Mouse (Mus musculus) lung, embryonic 16.5 days (tissue): Measurements from ENCODE around the gene Esam. TPM values are rescaled to one million over a fixed set of nuclear protein-coding genes. Genes with fewer than 3 reads are reported as not detected.

ENCODE experiments used
- ATAC-seq: fragments of 200-750 bp; cut with Nextera tagmentation; 2 replicates; pipeline ENCODE4 v1.8.0; 2017; ENCODE audit warnings: low read depth, mild to moderate bottlenecking, moderate library complexity
- H3K27ac ChIP-seq: fragments of 300-500 bp; sonication (generic); 2 replicates; pipeline ENCODE4 v1.5.1; 2014; ENCODE audit warnings: mild to moderate bottlenecking, control low read depth, low read length
- H3K27me3 ChIP-seq: fragments of 300-500 bp; sonication (generic); 2 replicates; pipeline ENCODE4 v1.6.1; 2014; ENCODE audit warnings: low read depth, low read length, mixed read lengths; ENCODE audit not compliant: control insufficient read depth, insufficient read depth
- H3K36me3 ChIP-seq: fragments of 300-500 bp; sonication (generic); 2 replicates; pipeline ENCODE4 v1.6.1; 2014; ENCODE audit warnings: low read length; ENCODE audit not compliant: control insufficient read depth, insufficient read depth
- H3K4me1 ChIP-seq: fragments of 300-500 bp; sonication (generic); replicated peaks from 2 replicates; pipeline ENCODE4 v1.6.1; 2014; ENCODE audit warnings: low read length, mixed read lengths; ENCODE audit not compliant: control insufficient read depth, insufficient read depth
- H3K4me2 ChIP-seq: fragments of 300-500 bp; sonication (generic); 2 replicates; pipeline ENCODE4 v1.6.1; 2014; ENCODE audit warnings: low read depth, low read length, control low read depth
- H3K4me3 ChIP-seq: fragments of 300-500 bp; sonication (generic); 2 replicates; pipeline ENCODE4 v1.5.1; 2014; ENCODE audit warnings: mild to moderate bottlenecking, low read length, control low read depth
- H3K9ac ChIP-seq: fragments of 300-500 bp; sonication (generic); 2 replicates; pipeline ENCODE4 v1.6.1; 2014; ENCODE audit warnings: low read length, control low read depth
- H3K9me3 ChIP-seq: fragments of 300-500 bp; sonication (generic); 2 replicates; pipeline ENCODE4 v1.6.1; 2016; ENCODE audit warnings: low read length; ENCODE audit not compliant: control insufficient read depth
- WGBS: fragments of 180-500 bp; shearing (Covaris S2); extraction: QIAGEN DNeasy Blood & Tissue Kit; methylation state at CpG from one replicate; pipeline ENCODE4 v1.1.7; 2014; 5-methylcytosine and 5-hydroxymethylcytosine counted together
- polyA plus RNA-seq: library from polyadenylated mRNA; unstranded; fragments of >200 nt; fragmentation: Nextera tagmentation; extraction: Ambion mirVana; gene quantifications from 2 replicates; pipeline ENCODE4 v1.2.1, GENCODE M21; 2015

The Esam gene
- 184 and 194 TPM in 2 replicates for polyA plus RNA-seq

DNA sequence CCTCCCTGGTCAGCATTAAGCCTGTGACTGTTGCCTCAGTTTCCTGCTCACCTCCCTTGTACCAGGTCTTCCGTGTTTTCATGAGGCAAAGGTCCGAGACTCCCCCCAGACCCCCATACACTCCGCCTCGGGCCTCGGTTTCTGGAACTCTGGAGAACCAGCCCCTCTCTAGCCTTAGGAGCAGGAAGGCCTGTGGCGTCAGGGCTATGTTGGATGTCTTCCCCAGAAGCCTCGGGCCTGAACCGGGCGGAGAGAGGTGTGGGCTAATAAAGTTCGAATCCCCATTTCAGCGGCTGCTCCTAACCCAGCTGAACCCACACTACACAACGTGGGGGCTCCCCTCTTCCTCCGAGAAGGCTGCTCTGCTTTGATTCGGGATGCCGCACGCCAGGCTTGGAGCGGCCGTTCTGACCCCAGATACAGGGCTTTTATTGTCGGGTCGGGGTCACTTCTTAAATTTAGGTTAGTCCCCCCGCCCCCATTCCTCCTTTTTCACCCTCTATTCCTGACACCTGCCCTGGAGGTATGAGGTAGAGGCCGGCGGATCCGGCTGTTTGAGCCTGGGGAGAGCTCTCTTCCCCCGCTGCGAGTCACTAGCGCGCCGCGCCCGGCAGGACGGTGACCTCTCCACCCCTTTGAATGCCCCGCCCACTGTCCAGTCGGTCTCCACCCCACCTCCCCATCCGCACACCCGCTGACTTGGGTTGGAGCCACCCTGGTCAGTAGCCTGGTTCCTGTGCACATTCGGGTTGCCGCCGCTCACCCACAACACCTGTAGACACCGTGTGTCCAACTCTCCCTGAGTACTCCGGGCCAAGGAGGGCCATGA, at the start of gene Esam:
Esam (plus strand) TSS at position 683 of the 829 bp plus-strand sequence.
- 15% methylated on average over 41 of the region's 41 CpGs for WGBS
- Histone ChIP-seq H3K9ac (peak within 1 kb of the TSS; percentile 65), H3K4me1 (peaks cover 47% of the 10 kb centered on the region), H3K4me2 (peak within 1 kb of the TSS; percentile 69), H3K9me3 (no peaks in the 10 kb centered on the region), H3K27ac (peak within 1 kb of the TSS; percentile 95), H3K36me3 (peaks cover 12% of the 10 kb centered on the region), H3K4me3 (peak within 1 kb of the TSS; percentile 53), H3K27me3 (peaks cover 7% of the 10 kb centered on the region; the same call in 1 of the 2 replicates)
- ATAC-seq = peak; percentile 49; the same call in 1 of the 2 replicates

GRCm38 (mm10) chr9:37485146-37485545, 42.7 kb upstream of the Esam start:
- no peaks in the 10 kb centered on the region for H3K27me3 ChIP-seq
- no peak for ATAC-seq

DNA sequence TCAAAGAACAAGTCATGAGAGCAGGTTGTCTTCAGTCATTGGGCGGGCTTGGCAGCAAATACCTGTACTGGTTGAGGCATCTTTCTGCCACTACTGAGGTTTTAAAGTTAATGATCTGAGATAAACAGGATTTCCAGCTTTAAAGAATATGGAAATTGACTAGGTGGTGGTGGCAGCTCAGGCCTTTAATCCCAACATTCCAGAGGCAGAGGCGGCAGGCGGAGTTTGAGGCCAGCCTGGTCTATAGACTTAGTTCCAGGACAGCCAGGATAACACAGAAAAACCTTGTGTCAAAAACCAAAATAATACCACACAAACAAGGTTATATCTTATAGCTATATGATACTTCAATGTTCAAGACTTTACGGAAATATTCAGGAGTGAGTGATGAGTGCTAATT, 39.8 kb upstream of the Esam start:
- Histone ChIP-seq H3K4me1 (peaks cover 23% of the 10 kb centered on the region), H3K4me2 (peak overlapping the region; percentile 97), H3K27me3 (no peaks in the 10 kb centered on the region), H3K9ac (peak overlapping the region; percentile 86), H3K4me3 (peak overlapping the region; percentile 98), H3K9me3 (no peaks in the 10 kb centered on the region), H3K27ac (peak overlapping the region; percentile 98), H3K36me3 (no peaks in the 10 kb centered on the region)
- no peak for ATAC-seq
- WGBS = 37% methylated on average over 4 of the region's 4 CpGs

More at GRCm38 (mm10) chr9:37485146-37485545, 42.7 kb upstream of the Esam start:
- Histone ChIP-seq H3K4me3 (no peak overlapping the region), H3K4me2 (no peak overlapping the region), H3K9ac (no peak overlapping the region), H3K36me3 (no peaks in the 10 kb centered on the region), H3K4me1 (peaks cover 11% of the 10 kb centered on the region), H3K9me3 (no peaks in the 10 kb centered on the region), H3K27ac (no peak overlapping the region)
- WGBS = 55% methylated on average over 5 of the region's 5 CpGs

- H3K4me1 ChIP-seq = peaks cover 23% of the 10 kb centered on the region
- peak within 1 kb of the TSS; percentile 98 for H3K27ac ChIP-seq
- no peaks in the 10 kb centered on the region for H3K36me3 ChIP-seq
- peak within 1 kb of the TSS; percentile 98 for H3K4me3 ChIP-seq
- peak within 1 kb of the TSS; percentile 86 for H3K9ac ChIP-seq
- H3K4me2 ChIP-seq = peak within 1 kb of the TSS; percentile 97
- peak; percentile 97 for ATAC-seq
- H3K27me3 ChIP-seq = no peaks in the 10 kb centered on the region
- no peaks in the 10 kb centered on the region for H3K9me3 ChIP-seq
- WGBS = under 1% methylated on average over 44 of the region's 44 CpGs
These were observed 39.1 kb upstream of the Esam start, which contains the start of gene Msantd2 for GRCm38 (mm10) chr9:37488611-37489396. Gene Msantd2 (plus strand): TSS chr9:37489319.

DNA sequence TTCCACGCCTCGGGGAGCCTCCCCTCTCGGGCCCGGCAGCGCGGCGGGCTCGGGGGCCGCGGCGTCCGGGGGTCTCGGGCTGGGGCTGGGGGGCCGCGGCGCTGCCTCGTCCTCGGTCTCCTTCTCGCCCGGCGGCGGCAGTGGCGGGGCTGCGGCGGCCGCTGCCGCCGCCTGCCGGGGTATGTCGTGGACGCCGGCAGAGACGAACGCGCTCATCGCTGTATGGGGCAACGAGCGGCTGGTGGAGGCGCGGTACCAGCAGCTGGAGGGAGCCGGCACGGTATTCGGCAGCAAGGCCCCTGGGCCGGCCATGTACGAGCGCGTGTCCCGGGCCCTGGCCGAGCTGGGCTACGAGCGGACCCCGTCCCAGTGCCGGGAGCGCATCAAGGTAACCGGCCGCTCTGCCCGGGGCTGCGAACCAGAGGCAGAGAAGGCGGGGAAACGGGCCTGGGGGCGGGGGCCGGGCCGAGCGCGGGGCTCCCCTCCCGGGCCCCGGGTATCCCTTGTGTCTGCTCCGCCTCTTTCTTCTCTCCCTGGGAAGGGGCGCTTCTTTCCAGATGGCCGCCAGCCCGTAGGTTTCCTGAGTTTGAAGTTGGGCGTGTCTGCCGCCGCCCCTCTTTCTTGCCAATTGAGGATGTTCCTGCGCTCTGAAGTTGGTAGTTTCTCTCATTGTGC, 38.3 kb upstream of the Esam start:
- H3K9me3 ChIP-seq = no peaks in the 10 kb centered on the region
- H3K4me3 ChIP-seq = peak overlapping the region; percentile 98
- peak overlapping the region; percentile 86 for H3K9ac ChIP-seq
- H3K27ac ChIP-seq = peak overlapping the region; percentile 98
- H3K27me3 ChIP-seq = no peaks in the 10 kb centered on the region
- peaks cover 23% of the 10 kb centered on the region for H3K4me1 ChIP-seq
- under 1% methylated on average over 72 of the region's 75 CpGs for WGBS
- peak; percentile 69 for ATAC-seq
- H3K4me2 ChIP-seq = peak overlapping the region; percentile 97
- no peaks in the 10 kb centered on the region for H3K36me3 ChIP-seq

- no peak overlapping the region for H3K4me3 ChIP-seq
- H3K27ac ChIP-seq = 0 out of 2 replicates have a peak overlapping the region, but pooled peaks have one; percentile 43
- H3K27me3 ChIP-seq = no peaks in the 10 kb centered on the region
- no peaks in the 10 kb centered on the region for H3K9me3 ChIP-seq
- H3K4me1 ChIP-seq = peaks cover 14% of the 10 kb centered on the region
- WGBS = 29% methylated on average over 3 of the region's 3 CpGs
- H3K4me2 ChIP-seq = no peak overlapping the region
- H3K9ac ChIP-seq = no peak overlapping the region
- ATAC-seq = peak; percentile 93
- no peaks in the 10 kb centered on the region for H3K36me3 ChIP-seq
These were observed 32.1 kb upstream of the Esam start for GRCm38 (mm10) chr9:37495761-37496160.

DNA sequence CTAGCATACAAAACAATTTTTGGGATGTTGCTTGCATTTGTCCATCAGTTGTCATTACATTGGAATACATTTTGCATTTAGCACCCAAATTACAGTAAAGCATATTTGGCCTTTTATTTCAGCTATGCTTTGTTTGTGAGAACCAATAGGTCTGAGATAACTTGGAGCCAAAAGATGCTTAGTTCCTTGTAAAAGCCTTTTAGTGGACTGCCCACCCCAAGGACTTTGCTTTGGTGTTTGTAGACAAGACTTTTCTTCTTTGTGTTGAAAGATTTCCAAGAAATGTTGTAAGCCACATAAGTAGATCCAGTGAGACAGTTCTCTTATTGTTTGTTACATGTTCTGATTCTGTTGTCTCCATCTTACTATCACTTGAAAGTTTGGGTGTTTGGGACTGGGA, 31.6 kb upstream of the Esam start:
- Histone ChIP-seq H3K27ac (peak overlapping the region; percentile 64), H3K4me3 (no peak overlapping the region), H3K4me1 (peaks cover 11% of the 10 kb centered on the region), H3K9me3 (no peaks in the 10 kb centered on the region), H3K9ac (no peak overlapping the region), H3K4me2 (no peak overlapping the region), H3K36me3 (no peaks in the 10 kb centered on the region), H3K27me3 (no peaks in the 10 kb centered on the region)
- peak; percentile 72 for ATAC-seq

- Histone ChIP-seq H3K36me3 (0 out of 2 replicates have a peak, but pooled peaks cover 2% of the 10 kb centered on the region), H3K27me3 (no peaks in the 10 kb centered on the region), H3K4me2 (no peak overlapping the region), H3K4me3 (no peak overlapping the region), H3K4me1 (peaks cover 8% of the 10 kb centered on the region), H3K27ac (no peak overlapping the region), H3K9me3 (no peaks in the 10 kb centered on the region), H3K9ac (no peak overlapping the region)
- 87% methylated on average over 3 of the region's 3 CpGs for WGBS
- ATAC-seq = no peak
These were observed 27.7 kb upstream of the Esam start for GRCm38 (mm10) chr9:37500201-37500600.
